Mouse (Mus musculus) induced T-regulatory cell, adult 2 months (primary cell): Measurements from ENCODE around the gene Gm28048.

Source experiments
- DNase-seq: peaks from one replicate; pipeline ENCODE4 v3.0.0-alpha.2; 2012; ENCODE audit warnings: low read depth

Gm28048 gene

GRCm38 (mm10) chr11:22838361-22838760, 143.5 kb downstream of the Gm28048 start:
- DNase-seq: no peak

DNA sequence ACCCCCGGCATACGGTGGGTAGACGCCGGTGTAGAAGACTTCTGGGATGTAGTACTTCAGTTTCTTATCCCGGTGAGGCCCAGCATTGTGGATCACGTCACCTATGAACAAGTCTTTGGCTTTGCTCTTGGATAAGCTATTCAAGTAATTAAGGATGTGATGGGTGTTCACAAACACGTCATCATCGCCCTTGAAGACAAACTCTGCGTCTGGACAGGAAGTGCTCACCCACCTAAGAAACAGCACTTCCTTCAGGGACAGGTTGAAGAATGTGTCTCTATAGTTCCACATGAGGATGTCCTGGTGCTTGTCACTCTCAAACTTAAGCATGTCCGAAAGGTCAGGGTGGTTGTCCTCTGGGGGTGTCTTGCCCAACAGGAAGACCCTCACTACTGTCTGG, 145.6 kb downstream of the Gm28048 start:
- DNase-seq: peak; percentile 73

DNA sequence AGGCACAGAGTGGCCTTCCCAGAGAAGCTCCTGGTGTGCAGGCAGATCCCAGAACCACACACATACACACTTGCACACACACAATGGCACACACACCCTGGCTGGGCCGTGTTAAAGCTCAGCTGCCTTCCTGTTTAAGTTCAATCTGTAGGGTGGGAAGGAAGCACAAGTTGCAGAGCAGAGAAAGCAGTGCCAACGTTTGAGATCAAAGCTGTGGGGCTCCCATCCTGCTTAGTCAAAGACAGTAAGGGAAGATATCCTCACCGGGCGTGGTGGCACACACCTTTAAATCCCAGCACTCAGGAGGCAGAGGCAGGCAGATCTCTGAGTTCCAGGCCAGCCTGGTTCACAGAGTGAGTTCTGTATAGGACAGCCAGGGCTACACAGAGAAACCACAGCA, 149.3 kb downstream of the Gm28048 start:
- DNase-seq: peak; percentile 58

GRCm38 (mm10) chr11:22831916-22832315, 150.0 kb downstream of the Gm28048 start:
- no peak for DNase-seq

DNA sequence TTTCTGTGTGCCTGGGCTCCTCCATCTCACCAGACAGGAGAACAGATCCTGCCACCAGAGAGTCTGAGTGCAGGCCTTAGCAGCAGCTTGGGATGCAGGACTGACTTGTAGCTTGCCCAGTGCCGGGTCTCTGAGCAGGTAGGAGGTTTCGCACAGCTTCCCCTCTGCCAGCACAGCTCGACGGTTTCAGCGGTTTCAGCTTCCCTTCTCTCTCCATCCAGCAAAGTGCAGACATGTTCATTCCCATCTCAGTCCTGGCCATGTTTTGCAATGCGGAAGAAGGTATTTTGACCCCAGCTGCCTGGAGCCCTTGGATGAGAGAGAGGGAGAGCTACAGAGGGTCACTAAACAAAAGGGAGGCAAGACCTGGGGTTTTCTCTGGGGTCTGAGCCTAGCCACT, 151.2 kb downstream of the Gm28048 start:
- no peak for DNase-seq

- DNase-seq: no peak
These were observed 151.7 kb downstream of the Gm28048 start for GRCm38 (mm10) chr11:22830179-22830611.

- DNase-seq: no peak
These were observed 152.8 kb downstream of the Gm28048 start for GRCm38 (mm10) chr11:22828988-22829632.

- DNase-seq: no peak
These were observed 154.3 kb downstream of the Gm28048 start for GRCm38 (mm10) chr11:22827514-22828080.

DNA sequence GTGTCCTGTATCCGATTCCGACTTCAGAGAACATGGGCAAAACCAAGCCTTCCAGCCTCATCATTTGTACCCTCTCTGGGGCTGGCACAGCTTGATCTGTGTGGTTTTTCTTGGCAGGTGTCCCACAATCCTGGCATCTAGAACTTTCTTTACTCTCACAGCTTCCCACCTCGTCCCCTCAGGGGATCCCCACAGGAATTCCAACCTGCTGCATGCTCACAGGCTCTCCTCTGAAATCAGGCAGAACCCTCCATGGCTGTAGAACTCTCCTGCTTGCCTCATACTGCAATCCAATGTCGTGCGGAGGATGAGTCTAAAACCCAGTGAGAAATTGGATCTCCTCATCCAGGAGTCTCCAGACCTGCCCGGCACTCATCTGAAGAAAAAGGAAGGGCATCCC, 155.2 kb downstream of the Gm28048 start:
- peak; percentile 10 for DNase-seq

- no peak for DNase-seq
These were observed 155.8 kb downstream of the Gm28048 start for GRCm38 (mm10) chr11:22826051-22826450.

DNA sequence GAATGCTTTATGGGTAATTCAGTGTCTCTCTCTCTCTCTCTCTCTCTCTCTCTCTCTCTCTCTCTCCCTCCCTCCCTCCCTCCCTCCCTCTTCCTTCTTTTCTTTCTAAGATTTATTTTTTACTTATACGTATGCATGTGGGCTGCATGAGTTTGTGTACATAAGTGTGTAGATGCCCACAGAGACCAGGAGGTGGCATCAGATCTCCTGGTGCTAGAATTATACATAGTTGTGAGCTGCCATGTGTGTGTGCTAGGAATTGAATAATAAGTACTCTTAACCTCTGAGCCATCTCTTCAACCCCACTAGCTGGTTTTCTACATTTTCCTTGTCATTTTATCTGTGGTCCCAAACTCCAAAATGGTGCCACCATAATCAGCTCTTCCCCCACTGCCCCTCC, 156.3 kb downstream of the Gm28048 start:
- DNase-seq: peak; percentile 46

GRCm38 (mm10) chr11:22824049-22824705, 157.7 kb downstream of the Gm28048 start:
- DNase-seq: peak; percentile 72

GRCm38 (mm10) chr11:22821243-22821642, 160.6 kb downstream of the Gm28048 start:
- peak; percentile 15 for DNase-seq

GRCm38 (mm10) chr11:22818371-22818770, 163.5 kb downstream of the Gm28048 start:
- DNase-seq: peak; percentile 44

DNA sequence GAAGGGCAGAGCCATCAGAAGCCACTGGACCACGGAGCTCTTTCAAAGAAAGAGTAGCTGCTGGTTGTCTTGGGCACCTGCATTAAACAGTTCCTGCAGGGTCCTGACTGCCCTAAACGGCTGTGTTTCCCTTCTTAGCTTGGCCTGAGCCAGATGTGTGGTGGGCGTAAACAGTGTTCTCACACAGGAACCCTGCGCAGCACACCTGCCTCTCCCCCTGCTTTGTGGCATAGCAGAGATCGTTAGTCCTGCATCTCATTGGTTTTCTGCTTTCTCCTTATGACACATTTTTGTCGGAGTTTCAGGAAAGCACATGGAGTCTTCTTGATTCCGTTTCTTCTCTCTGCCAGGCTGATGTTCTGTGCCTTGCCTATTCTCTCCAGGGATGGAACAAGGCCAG, 166.0 kb downstream of the Gm28048 start:
- DNase-seq: peak; percentile 60

DNA sequence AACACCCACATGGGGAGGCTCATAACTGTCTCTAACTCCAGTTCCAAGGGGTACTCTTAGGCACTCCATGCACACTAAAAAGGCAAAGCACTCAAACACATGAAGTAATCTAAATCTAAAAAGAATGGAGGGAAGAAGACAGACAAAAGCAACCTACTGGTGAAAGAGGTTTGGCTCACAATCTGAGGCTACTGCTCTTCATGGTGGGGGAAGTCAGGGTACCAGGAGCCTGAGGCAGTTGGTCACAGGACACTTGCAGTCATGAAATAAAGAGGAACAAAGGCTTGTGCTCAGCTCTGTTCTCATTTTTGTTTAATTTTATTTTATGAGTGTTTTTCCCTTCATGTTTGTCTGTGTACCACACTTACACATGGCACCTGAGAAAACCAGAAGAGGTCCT, 166.7 kb downstream of the Gm28048 start:
- DNase-seq: peak; percentile 49

DNA sequence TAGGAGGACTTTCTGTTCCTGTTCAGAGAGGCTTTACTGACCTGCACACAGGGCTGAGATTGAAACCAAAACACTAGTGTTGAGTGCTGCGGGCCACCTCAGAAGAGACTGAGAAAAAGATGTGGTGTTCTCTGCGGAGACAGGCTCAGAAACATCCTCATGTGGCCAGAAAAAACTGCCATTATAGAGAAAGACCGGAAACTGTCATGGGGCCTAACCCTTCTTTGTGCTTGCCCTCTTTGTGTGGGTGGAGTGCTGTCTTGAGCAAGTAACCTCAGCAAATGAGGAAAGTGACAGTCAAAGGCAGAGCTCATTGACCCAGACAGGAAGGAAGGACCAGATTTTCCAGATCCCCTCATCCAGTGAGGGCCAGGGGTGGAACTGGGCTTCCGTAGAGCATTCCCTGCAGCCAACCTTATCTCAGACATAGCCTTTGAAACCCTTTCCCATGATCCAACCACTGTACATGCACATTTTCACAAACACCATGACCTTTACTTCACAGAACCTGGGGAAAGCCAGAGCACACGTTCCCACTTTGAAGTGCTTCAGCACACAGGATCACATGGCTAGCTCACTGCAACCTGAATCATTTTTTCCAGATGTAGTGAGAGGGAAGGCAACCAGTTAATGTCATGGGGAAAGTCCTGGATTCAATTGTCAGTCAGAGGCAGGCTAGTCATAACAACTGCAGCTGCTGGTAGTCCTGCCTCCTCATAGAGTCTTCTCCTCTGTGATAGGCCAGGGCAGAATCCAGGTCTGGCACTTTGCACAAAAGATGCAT, 167.8 kb downstream of the Gm28048 start:
- peak; percentile 88 for DNase-seq

- DNase-seq: no peak
These were observed 168.5 kb downstream of the Gm28048 start for GRCm38 (mm10) chr11:22813427-22813826.

GRCm38 (mm10) chr11:22811413-22811812, 170.5 kb downstream of the Gm28048 start:
- DNase-seq: peak; percentile 36

DNA sequence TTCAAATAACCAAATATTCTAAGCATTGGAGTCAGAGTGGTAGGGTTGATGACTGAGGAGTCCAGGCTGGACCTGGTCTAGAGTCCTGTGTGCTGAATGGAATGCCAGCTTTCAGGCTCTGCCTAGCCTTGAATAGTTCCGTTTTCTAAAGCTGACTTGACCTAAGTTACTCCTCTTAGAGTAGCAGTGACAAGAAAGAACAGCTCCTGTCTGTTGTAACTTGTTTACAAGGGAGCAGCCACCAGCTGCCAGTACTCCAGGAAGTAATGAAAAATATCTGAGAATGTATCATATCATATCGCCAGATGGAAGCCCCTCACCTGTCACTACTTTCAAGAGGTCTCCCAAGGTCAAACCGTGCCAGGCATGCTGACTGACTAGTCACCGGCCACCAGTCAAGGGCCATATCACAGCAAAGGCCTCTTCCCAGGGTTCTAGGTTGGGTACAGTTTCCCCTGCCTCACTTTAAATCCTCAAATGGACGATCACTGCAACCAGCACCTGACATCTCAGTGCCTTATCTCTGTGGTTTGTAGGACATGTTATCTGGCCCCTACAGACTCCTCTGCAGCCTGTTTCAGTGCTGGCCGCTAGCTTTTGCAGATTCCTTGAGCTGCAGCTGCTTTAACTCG, 172.3 kb downstream of the Gm28048 start:
- DNase-seq: no peak

DNA sequence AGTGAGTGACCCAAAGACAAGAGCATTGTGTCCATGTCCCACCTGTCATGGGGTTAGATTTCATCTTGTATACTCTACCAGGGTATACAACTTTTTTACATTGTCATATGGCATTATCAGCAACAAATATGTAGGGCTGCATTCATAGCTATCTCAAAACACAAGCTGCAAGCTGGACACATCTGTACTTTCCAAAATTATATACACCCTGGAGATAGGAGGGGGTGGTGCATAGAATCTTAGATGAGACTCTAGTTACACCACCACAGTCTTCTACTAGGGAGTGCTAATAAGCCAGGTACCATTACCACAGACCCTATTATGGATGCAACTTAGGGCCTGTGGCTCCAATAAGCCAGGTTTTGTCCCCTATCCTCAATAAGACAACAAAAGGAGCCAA, 173.8 kb downstream of the Gm28048 start:
- no peak for DNase-seq

GRCm38 (mm10) chr11:22805171-22805570, 176.7 kb downstream of the Gm28048 start:
- no peak for DNase-seq
